In the genomic region with DNA sequence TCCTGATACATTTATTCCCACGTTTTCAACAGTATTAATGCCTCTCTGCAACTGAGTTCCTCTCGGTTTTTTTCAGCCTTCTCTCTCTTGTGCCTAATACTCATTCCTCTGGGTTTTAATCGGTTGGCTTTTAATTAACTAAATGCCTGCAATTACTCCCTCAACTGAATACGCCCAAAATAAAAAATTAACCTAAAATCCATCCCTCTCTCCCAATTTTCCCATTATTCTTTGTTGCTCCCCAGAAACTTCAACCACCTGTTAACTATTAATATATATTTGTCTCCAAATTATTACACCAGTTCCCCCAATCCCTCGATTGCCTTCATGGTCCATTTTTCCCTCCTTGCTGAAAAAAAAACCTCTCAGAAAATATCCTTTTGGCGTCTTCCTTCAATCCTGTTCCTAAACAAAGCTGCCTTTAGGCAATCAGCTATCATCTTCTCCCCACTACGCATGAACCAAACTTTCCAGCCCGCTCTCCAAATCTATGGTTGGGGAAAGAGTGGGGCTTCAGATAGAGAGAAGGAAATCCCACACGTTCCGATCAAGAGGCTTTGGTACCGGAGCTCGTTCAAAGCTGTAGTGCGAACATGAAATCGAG, we compare ENCODE assay signal across 8 mouse cellular contexts. TPM values are rescaled to one million over a fixed set of nuclear protein-coding genes. Genes with fewer than 3 reads are reported as not detected.
DNase-seq lines count a peak whose midpoint lies in the region; ATAC-seq lines count a peak whose summit lies in the region.

No protein-coding gene starts in this region.

- H3K4me2 ChIP-seq in limb, embryonic 15.5 days = peak overlapping the region; percentile 57

- no peaks in the 10 kb centered on the region for H3K9me3 ChIP-seq in limb, embryonic 15.5 days

- H3K27ac ChIP-seq in limb, embryonic 15.5 days = peak overlapping the region; percentile 95

- under 1% methylated on average over 14 of the region's 14 CpGs for WGBS in limb, embryonic 15.5 days

- peak overlapping the region; percentile 98 for H3K4me3 ChIP-seq in limb, embryonic 15.5 days

- no peaks in the 10 kb centered on the region for H3K27me3 ChIP-seq in limb, embryonic 15.5 days

- H3K9ac ChIP-seq in limb, embryonic 15.5 days = peak overlapping the region; percentile 100

- H3K4me1 ChIP-seq in limb, embryonic 15.5 days = peaks cover 6% of the 10 kb centered on the region; the same call in 1 of the 2 replicates

- peak; percentile 63 for DNase-seq in embryo, embryonic 10.5 days (ENCODE audit: low spot score)
- no peak for DNase-seq in embryo, embryonic 10 days (ENCODE audit: low spot score)
- DNase-seq in thymus, postnatal 0 days (ENCODE audit: low spot score) = peak; percentile 41
- no peak for DNase-seq in thymus, postnatal 14 days
- DNase-seq in layer of hippocampus, adult 8-10 months (ENCODE audit: low spot score in 2 of 2) = no peak
- no peak for DNase-seq in right cerebral cortex, postnatal 25 days

- H3K36me3 ChIP-seq in limb, embryonic 15.5 days = peaks cover 36% of the 10 kb centered on the region

- no peak for ATAC-seq in limb, embryonic 15.5 days (ENCODE audit: insufficient number of reproducible peaks, low FRiP score, low TSS enrichment, low read depth)
- no peak for ATAC-seq in megakaryocyte progenitor cell, adult 5-6 weeks (replicated peaks; ENCODE audit: poor library complexity)

RNA-seq across cellular contexts. Expression of a gene that starts 0.8 kb away (rescaled TPM):
- 212 and 214 TPM in 2 replicates for polyA plus RNA-seq in thymus, postnatal 0 days (2015; fragmentation: Nextera tagmentation; extraction: Ambion mirVana)
- polyA plus RNA-seq in limb, embryonic 15.5 days (2015; fragmentation: Nextera tagmentation; extraction: Ambion mirVana) = 328 and 356 TPM in 2 replicates
- 92.6 and 99.8 TPM in 2 replicates for total RNA-seq in megakaryocyte progenitor cell, adult 5-6 weeks (2015)
- total RNA-seq in megakaryocyte progenitor cell, adult 5-6 weeks (2017) = 131 and 144 TPM in 2 replicates
- 100 to 1,000 TPM; 163 to 180 (median 168) TPM for total RNA-seq in layer of hippocampus, adult 8-10 months (2022)

Comparison
In these comparisons a context has a peak if more than half of its experiments do, and no peak if none do; other contexts are left out.
1. DNase-seq: peak in embryo, embryonic 10.5 days (single experiment) and thymus, postnatal 0 days (single experiment); none in embryo, embryonic 10 days (single experiment), thymus, postnatal 14 days (single experiment), layer of hippocampus, adult 8-10 months (0 of 2) and right cerebral cortex, postnatal 25 days (single experiment).